Mouse (Mus musculus) cerebellum, adult 11 months (tissue): ENCODE measurements at regions not wholly inside any gene's neighbourhood (a gene's known extent, or its start where the extent isn't known, plus 50 kb on each side); places are given as distances from the start of the nearest gene placed in this dataset.

Source experiments
- DNase-seq: peaks from one replicate; pipeline ENCODE4 v3.0.0; 2022

- DNase-seq, result no peak
These were observed 54.1 kb downstream of the Nog start for GRCm38 (mm10) chr11:89247991-89248390.

- no peak for DNase-seq
These were observed 58.8 kb downstream of the Nog start for GRCm38 (mm10) chr11:89243370-89243769.

- no peak for DNase-seq
These were observed 60.0 kb downstream of the Nog start for GRCm38 (mm10) chr11:89242130-89242529.

GRCm38 (mm10) chr11:89239891-89240290, 62.2 kb downstream of the Nog start:
- no peak for DNase-seq

- DNase-seq, result no peak
These were observed 65.2 kb downstream of the Nog start for GRCm38 (mm10) chr11:89236904-89237303.

- no peak for DNase-seq
These were observed 69.2 kb downstream of the Nog start for GRCm38 (mm10) chr11:89232884-89233480.

GRCm38 (mm10) chr11:89229726-89230125, 72.4 kb downstream of the Nog start:
- DNase-seq, result no peak

GRCm38 (mm10) chr11:89213204-89213603, 88.9 kb downstream of the Nog start:
- no peak for DNase-seq

- no peak for DNase-seq
These were observed 92.6 kb downstream of the Nog start for GRCm38 (mm10) chr11:89209531-89209950.

GRCm38 (mm10) chr11:89209072-89209471, 93.1 kb downstream of the Nog start:
- no peak for DNase-seq

- DNase-seq, result no peak
These were observed 95.3 kb downstream of the Nog start for GRCm38 (mm10) chr11:89206788-89207187.

- no peak for DNase-seq
These were observed 97.1 kb downstream of the Nog start for GRCm38 (mm10) chr11:89204948-89205545.

GRCm38 (mm10) chr11:89200458-89200857, 101.7 kb downstream of the Nog start:
- DNase-seq, result no peak

GRCm38 (mm10) chr11:89192815-89193214, 109.3 kb downstream of the Nog start:
- no peak for DNase-seq

GRCm38 (mm10) chr11:89186911-89187621, 113.4 kb downstream of the Gm525 start:
- peak; percentile 41 for DNase-seq

- DNase-seq, result peak; percentile 65
These were observed 112.2 kb downstream of the Gm525 start for GRCm38 (mm10) chr11:89185862-89186261.

GRCm38 (mm10) chr11:89181471-89181870, 107.8 kb downstream of the Gm525 start:
- DNase-seq, result no peak

- DNase-seq, result no peak
These were observed 104.8 kb downstream of the Gm525 start for GRCm38 (mm10) chr11:89178436-89178835.

GRCm38 (mm10) chr11:89175511-89175910, 101.9 kb downstream of the Gm525 start:
- DNase-seq, result no peak

- no peak for DNase-seq
These were observed 101.3 kb downstream of the Gm525 start for GRCm38 (mm10) chr11:89174967-89175366.

GRCm38 (mm10) chr11:89165278-89165677, 91.6 kb downstream of the Gm525 start:
- peak; percentile 69 for DNase-seq

GRCm38 (mm10) chr11:89153466-89154406, 80.1 kb downstream of the Gm525 start:
- DNase-seq, result no peak

GRCm38 (mm10) chr11:89147990-89148389, 74.3 kb downstream of the Gm525 start:
- DNase-seq, result no peak
